Mouse (Mus musculus) ES-CJ7 (cell line): ENCODE results near the gene Arpc1a.
"Not testable (repeated sequence)": the region's sequence is repeated elsewhere in the genome, so short reads cannot be mapped to it uniquely, and the experiment has no call there.

Experiments
- DNase-seq: peaks from one replicate; pipeline ENCODE4 v3.0.0; 2011; ENCODE audit warnings: low read depth, low spot score

The Arpc1a gene

DNA sequence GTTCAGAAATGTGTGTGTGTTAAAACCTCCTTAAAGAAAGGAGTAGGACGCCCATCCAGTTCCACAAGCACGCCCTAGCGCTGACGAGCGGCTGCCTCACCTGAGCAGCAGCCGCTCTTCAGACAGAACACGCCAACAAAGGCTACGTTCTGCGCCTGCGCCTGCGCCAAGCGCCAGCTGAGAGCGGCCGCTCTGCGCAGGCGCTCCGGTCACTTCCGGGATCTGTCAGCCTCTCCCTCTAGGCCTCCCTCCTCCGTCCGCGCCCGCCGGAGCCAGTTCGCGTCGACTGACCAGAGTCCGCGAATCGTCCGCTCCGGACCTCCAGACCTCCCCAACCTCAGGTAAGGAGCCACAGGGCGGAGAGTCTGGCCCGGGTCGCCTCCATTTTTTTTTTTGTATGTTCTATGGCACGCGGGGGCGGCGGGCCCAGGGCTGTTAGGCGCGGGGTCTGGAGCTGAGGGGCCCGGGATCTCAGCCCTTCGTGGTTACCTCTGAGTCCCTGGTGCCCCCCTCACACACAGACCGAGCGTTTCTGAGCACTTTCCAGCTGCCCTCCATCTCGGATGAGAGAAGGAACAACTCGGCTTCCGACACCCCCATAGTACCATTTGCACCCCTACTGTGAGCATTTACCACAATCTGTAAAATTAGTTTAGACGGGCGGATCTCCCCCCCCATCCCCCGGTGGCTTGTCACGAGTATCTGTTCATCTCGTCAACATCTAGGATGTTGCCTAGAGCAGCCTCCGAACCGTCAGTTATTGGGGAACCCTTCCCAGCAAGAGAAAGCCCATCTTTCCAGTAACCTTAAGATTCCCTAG, at the start of gene Arpc1a, which contains the start of gene Kpna7:
Gene Arpc1a, plus strand, starts transcription at position 199 of the 820 bp plus-strand sequence.
Gene Kpna7, minus strand, starts transcription at position 399 of the 820 bp plus-strand sequence.
- peak; percentile 90 for DNase-seq

DNA sequence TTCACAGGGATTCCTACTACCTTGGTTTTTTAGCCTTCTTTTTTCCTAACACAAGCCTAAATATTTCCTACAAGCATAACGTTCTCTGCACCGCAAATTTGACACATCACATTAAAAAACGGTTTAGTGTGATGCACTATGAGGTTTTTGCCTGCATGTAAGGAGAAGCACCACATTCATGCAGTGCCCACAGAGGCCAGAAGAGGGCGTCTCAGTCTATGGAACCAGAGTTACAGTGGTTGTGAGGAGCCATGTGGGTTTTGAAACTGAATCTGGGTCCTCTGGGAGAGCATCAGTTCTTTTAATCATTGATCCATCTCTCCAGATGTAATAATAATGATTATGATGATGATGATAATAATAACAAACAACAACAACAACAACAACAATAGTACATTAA, 42.0 kb upstream of the Arpc1a start:
- DNase-seq, result peak; percentile 69

GRCm38 (mm10) chr5:145042690-145043089, 40.9 kb upstream of the Arpc1a start, which contains the start of gene 1700018F24Rik:
Gene 1700018F24Rik, plus strand, starts transcription at chr5:145042990.
- DNase-seq, result not testable (repeated sequence)

DNA sequence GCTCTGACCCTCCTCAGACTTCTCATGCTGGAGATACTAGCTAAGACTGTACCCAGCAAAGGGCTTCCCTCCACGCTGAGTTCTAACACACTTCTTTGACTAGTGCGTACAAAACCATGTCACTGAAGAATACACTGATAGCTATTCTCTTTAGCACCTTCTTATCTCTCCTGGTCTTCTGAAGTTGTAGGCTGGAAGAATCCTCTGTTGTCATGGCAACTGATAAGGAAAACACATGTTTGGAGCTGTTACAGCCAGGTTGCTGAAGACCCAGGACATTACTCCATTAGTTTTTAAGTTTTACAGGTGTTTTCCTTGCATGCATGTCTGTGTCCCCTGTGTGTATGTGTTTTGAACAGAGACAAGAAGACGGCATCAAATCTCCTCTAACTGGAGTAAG, 29.4 kb upstream of the Arpc1a start:
- not testable (repeated sequence) for DNase-seq

- no peak for DNase-seq
These were observed 25.7 kb upstream of the Arpc1a start for GRCm38 (mm10) chr5:145057907-145058306.

DNA sequence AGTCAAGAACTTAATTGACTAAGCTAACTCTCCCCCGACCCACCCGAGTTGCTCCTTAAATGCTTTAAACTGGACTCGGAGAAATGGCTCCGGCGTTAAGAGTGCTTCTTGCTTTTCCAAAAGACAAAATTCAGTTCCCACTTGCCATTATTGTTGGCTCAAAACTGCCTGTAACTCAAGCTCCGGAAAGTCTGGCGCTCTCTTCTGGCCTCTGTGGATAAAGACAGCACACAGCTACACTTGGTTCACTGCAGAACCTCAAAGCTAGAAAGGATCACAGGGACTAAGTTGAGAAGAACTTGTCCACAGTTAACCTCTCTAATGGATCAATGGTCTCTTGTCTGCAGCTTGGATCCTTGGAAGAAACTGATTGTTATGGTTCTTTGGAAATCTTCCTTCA, 24.9 kb upstream of the Arpc1a start:
- peak; percentile 68 for DNase-seq

DNA sequence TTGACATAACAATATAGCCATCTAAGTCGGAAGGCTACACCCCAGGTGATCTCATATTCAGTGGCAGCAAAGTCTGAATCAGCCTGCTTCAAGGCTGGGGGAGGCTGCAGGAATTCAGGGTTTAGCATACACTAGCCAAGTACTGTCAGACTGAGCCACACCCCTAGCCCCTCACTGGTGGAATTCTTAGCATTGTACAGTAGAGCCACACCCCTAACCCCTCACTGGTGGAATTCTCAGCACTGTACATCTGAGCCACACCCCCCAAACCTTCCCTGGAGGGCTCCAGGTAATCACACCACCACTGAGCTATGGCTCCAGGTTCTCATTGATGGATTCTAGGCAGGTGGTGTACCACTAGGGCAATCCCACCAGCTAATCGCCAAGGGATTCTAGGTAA, 24.1 kb upstream of the Arpc1a start:
- peak; percentile 91 for DNase-seq

DNA sequence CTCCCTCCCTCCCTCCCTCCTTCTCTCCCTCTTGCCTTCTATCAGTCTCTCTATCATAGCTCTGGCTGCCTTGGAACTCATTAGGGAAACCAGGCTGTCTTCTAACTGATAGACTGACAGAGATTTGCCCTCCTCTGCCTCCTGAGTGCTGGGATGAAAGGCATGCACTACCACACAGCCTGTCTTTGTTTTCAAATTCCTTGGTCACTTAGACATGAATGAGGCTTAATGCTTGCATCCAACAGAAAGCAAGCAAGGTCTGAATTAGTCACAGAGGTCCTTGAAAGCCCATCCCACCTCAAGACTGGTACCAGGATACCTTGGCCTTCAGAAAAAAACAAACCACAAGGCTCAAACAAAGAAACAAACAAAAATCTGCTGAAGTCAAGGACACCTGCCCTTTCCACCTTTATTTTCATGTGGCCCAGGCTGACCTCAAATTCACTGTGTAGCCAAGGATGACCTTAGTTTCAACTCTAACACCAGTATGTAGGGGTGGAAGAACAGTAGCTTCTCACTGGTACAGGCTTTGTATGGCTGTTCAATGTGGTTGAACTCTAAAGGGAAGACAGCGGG, 18.8 kb upstream of the Arpc1a start:
- peak; percentile 64 for DNase-seq

DNA sequence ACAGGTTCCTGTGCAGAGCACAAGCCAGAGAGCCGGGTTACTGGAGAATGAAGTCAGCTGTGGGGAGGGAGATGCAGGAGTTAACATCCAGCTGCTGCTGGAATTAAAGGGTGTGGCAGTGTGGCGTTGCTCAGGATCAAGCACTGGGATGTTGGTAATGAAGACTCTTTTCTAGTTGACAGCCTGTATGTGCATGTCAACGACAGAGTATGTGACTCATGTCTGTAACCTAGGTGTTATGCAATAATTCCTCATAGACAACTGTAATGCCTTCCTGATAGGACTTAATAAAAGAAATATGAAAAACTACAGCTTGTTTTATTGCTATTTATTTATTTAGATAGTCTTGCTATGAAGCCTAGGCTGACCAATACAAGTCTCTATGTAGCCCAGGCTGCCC, 14.8 kb upstream of the Arpc1a start:
- DNase-seq, result no peak

- DNase-seq, result peak; percentile 86
These were observed 13.9 kb upstream of the Arpc1a start for GRCm38 (mm10) chr5:145069707-145070106.

GRCm38 (mm10) chr5:145071342-145071741, 12.3 kb upstream of the Arpc1a start:
- peak; percentile 89 for DNase-seq

DNA sequence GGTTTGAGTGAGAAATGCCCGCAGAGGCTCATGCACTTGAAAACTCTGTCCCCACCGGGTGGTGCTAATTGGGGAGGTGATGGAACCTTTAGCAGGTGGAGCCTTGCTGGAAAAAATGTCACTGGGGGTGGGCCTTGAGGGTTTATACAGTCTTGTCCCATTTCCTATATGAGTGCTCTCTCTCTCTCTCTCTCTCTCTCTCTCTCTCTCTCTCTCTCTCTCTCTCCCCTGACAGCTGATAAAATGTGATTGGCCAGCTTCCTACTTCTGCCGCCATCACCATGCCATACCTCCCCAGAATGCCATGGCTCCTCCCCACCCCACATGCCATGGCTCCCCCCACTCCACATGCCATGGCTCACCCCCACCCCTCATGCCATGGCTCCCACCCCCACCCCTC, 8.5 kb upstream of the Arpc1a start:
- DNase-seq, result no peak

DNA sequence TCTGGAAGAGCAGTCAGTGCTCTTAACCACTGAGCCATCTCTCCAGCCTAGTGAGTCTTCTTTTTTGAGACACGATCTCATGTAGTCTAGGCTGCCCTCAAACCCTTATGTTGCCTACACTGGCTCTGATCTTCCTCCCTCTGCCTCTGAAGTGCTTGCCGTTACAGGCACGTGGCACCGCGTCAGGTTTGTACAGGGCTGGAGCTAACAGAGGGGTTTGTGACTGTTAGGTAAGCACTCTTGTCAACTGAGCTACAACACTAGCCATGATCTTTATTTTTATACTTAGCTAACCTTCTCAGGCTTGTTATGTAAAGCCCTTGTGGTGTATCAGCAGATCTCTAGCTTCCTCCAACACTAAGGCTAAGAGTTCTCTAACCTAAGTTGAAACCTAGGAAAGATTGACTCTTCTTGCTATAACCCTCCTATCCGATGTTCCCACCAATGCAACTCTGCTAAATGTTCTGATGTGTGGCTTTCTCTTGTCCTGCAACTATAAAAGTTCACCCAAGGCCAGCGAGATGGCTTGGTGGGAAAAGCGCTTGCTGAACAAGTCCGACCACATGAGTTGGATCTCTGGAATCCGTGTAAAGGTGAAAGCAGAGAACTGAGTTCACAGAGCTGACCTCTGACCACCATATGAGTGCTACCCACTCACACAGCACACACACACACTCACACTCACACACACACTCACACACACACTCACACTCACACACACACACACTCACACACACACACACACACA, 1.6 kb upstream of the Arpc1a start:
- DNase-seq, result no peak

DNA sequence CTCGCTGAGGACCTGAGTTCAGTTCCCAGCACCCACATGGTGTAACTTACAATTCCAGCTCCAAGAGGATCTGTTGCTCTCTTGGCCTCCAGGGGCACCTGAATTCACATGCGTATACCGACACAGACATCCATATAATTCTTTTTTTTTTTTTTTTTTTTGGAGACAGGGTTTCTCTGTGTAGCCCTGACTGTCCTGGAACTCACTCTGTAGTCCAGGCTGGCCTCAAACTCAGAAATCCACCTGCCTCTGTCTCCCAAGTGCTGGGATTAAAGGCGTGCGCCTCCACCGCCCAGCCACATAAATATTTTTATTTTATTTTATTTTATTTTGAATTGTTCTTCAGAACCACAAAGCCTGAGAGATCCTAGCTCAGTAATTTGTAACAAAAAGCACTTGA, 429 bp upstream of the Arpc1a start:
- DNase-seq, result not testable (repeated sequence)

GRCm38 (mm10) chr5:145084822-145085221, 1.2 kb downstream of the Arpc1a start:
- DNase-seq, result no peak

DNA sequence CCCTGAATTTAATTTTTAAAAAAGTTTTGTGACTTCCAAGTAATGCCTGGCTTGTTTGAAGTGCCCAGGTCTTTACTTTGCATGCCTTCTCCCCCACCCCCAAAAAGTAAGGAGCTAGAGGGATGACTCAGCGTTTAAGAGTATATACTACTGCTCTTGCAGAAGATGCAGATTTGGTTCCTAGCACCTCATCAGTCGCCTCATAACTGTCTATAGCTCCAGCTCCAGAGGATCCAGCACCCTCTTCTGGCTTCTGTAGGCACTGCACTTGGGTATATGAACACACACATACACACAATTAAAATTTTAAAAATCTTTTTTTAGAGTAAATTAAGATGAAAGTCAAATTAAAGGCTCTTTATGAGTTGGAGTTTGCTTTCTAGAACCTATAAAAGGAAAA, 4.6 kb downstream of the Arpc1a start:
- DNase-seq, result peak; percentile 36

DNA sequence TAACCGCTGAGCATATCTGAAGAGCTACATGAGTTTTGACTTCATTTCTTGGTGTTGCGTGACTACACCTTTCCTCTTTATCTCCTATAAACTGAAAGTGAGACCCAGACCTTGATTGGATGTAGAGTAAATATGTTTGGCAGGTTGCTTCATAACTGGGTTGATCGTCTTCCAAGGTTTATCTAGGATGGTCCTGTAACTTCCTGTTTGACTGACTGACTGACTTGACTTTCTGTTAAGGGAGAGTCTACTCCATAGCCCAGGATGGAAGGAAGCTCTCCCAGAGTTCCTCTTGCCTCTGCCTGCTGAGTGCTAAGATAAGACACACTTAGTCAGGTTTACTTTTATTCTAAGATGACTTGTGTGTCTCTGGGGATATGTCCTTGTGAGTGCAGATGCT, 6.2 kb downstream of the Arpc1a start:
- no peak for DNase-seq

DNA sequence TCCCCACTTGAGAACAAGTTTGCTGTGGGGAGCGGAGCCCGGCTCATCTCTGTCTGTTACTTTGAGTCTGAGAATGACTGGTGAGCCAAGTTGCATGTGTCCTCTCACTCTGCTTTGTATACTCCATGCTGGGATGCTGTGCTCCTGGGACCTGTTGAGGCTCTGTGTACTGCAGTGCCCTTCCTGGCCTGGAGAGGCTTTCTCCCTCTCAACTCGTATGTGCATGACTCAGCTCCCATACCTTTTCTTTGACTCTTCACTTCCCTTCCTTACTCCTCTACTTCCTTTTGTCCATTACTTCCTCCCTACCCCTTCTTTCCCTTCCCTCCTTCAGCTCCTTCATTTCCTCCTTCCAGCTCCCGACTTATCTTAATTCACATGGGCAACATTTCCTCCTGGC, 12.6 kb downstream of the Arpc1a start:
- DNase-seq, result no peak

GRCm38 (mm10) chr5:145098340-145098821, 14.8 kb downstream of the Arpc1a start:
- no peak for DNase-seq

DNA sequence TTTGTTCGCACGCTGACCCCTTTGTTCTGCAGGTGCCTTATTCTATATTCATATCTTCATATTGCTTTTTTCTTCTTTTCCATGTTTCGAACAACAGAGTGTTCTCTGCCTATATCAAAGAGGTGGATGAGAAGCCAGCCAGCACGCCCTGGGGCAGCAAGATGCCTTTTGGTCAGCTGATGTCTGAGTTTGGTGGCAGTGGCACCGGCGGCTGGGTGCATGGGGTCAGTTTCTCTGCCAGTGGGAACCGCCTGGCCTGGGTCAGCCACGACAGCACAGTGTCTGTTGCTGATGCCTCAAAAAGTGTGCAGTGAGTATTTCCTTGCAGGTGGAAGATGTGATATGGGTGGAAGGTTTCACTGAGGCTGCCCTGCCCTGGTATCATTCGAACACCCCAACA, 17.3 kb downstream of the Arpc1a start:
- no peak for DNase-seq

GRCm38 (mm10) chr5:145101451-145101850, 17.8 kb downstream of the Arpc1a start:
- DNase-seq, result not testable (repeated sequence)

DNA sequence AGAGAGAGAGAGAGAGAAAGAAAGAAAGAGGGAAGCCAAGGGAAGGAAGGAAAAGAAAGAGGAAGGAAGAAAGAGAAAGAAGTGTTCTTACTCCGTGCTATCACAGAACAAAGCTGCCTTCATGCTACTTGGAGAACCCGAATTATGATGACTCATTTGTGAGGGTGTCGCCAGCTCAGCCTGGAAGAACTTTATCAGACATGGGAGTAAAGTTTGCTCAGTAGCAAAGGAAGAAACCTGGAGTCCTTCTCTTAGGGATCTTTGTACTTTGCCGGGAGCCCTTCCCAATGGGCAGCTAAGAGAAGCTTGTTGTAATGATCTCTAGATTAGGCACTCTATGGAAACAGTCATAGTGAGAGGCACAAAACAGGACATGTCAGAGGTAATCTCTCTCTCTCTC, 19.1 kb downstream of the Arpc1a start:
- no peak for DNase-seq
